ENCODE assay signal across 9 mouse cellular contexts in the genomic region with DNA sequence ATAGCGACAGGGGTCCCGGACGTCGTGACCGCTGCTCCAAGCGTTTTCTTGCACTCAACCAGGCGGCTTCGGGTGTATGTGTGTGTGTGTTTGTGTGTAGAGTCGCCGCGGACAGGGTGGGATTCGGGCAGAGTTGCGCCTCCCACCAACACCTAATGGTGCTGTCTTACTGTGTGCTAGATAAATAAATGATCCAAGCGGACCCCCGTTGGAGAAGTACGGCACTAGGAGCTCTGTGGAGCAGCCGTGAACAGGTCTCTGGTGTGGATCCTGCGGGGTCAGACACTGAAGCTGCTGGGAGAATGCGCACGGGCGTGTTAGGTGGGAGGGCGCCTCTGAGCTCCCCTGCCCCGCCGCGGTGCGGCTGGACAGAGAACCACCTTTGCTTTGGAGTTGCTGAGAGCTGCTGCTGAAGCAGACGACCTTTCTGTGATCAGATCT. TPM values are rescaled to one million over a fixed set of nuclear protein-coding genes. Genes with fewer than 3 reads are reported as not detected.
A peak's percentile ranks its signal among the peaks of the same experiment; 100 is the strongest.
DNase-seq lines count a peak whose midpoint lies in the region; ATAC-seq lines count a peak whose summit lies in the region.
"Had no signal": no experiment of that assay in that cellular context is flagged by ENCODE, and none has a peak within 500 bp of the region (broad histone marks: within the 10 kb centered on the region; RNA-seq: fewer than 3 reads in every experiment).

No protein-coding gene starts in this region.

- peaks cover 54% of the 10 kb centered on the region for H3K27me3 ChIP-seq in lung, embryonic 16.5 days (ENCODE audit: control insufficient read depth, insufficient read depth, low read depth, low read length)
- peaks cover 65% of the 10 kb centered on the region for H3K27me3 ChIP-seq in embryonic facial prominence, embryonic 12.5 days
- peaks cover 50% of the 10 kb centered on the region for H3K27me3 ChIP-seq in midbrain, embryonic 12.5 days

- H3K36me3 ChIP-seq in lung, embryonic 16.5 days (ENCODE audit: control insufficient read depth, insufficient read depth, low read length) = no peaks in the 10 kb centered on the region
- no peaks in the 10 kb centered on the region for H3K36me3 ChIP-seq in embryonic facial prominence, embryonic 12.5 days
- no peaks in the 10 kb centered on the region for H3K36me3 ChIP-seq in midbrain, embryonic 12.5 days

- WGBS in lung, embryonic 16.5 days = 4% methylated on average over 27 of the region's 27 CpGs
- WGBS in embryonic facial prominence, embryonic 12.5 days = 1% methylated on average over 27 of the region's 27 CpGs
- WGBS in midbrain, embryonic 12.5 days = 1% methylated on average over 27 of the region's 27 CpGs

- H3K9ac ChIP-seq in lung, embryonic 16.5 days (ENCODE audit: low read length) = no peak overlapping the region
- no peak overlapping the region for H3K9ac ChIP-seq in embryonic facial prominence, embryonic 12.5 days
- H3K9ac ChIP-seq in midbrain, embryonic 12.5 days (replicated peaks) = peak overlapping the region; percentile 73

- no peaks in the 10 kb centered on the region for H3K9me3 ChIP-seq in lung, embryonic 16.5 days (ENCODE audit: control insufficient read depth, low read length)
- no peaks in the 10 kb centered on the region for H3K9me3 ChIP-seq in embryonic facial prominence, embryonic 12.5 days
- no peaks in the 10 kb centered on the region for H3K9me3 ChIP-seq in midbrain, embryonic 12.5 days

- ATAC-seq in lung, embryonic 16.5 days (ENCODE audit: low read depth) = no peak
- ATAC-seq in embryonic facial prominence, embryonic 12.5 days (ENCODE audit: insufficient number of reproducible peaks, insufficient read depth, low FRiP score, low TSS enrichment) = no peak
- peak; percentile 28 for ATAC-seq in midbrain, embryonic 12.5 days (ENCODE audit: low FRiP score, low read depth)

- H3K27ac ChIP-seq in lung, embryonic 16.5 days (ENCODE audit: low read length) = no peak overlapping the region
- no peak overlapping the region for H3K27ac ChIP-seq in embryonic facial prominence, embryonic 12.5 days
- H3K27ac ChIP-seq in midbrain, embryonic 12.5 days (replicated peaks) = peak overlapping the region; percentile 89

- DNase-seq in lung, postnatal 4 days = no peak
- peak; percentile 31 to 72 for DNase-seq in layer of hippocampus, adult 18-20 months (ENCODE audit: low spot score in 2 of 2)
- no peak for DNase-seq in ovary, adult 18-20 months (ENCODE audit: low spot score)
- DNase-seq in gastrocnemius, adult 8-10 months (ENCODE audit: low spot score in 2 of 2) = no peak
- no peak for DNase-seq in gastrocnemius, postnatal 25 days

- H3K4me2 ChIP-seq in lung, embryonic 16.5 days (ENCODE audit: low read depth, low read length) = peak overlapping the region; percentile 80
- peak overlapping the region; percentile 77 for H3K4me2 ChIP-seq in embryonic facial prominence, embryonic 12.5 days (replicated peaks)
- peak overlapping the region; percentile 90 for H3K4me2 ChIP-seq in midbrain, embryonic 12.5 days (replicated peaks)

- H3K4me1 ChIP-seq in lung, embryonic 16.5 days (replicated peaks; ENCODE audit: control insufficient read depth, insufficient read depth, low read length) = peaks cover 8% of the 10 kb centered on the region
- 0 out of 2 replicates have a peak, but pooled peaks cover 4% of the 10 kb centered on the region for H3K4me1 ChIP-seq in embryonic facial prominence, embryonic 12.5 days
- peaks cover 19% of the 10 kb centered on the region; the same call in 1 of the 2 replicates for H3K4me1 ChIP-seq in midbrain, embryonic 12.5 days

- peak overlapping the region; percentile 48; the same call in 1 of the 2 replicates for H3K4me3 ChIP-seq in lung, embryonic 16.5 days (ENCODE audit: low read length)
- peak overlapping the region; percentile 50 for H3K4me3 ChIP-seq in embryonic facial prominence, embryonic 12.5 days
- H3K4me3 ChIP-seq in midbrain, embryonic 12.5 days = peak overlapping the region; percentile 73

RNA-seq across cellular contexts. Expression of gene Nrg3, which starts 0.9 kb away (rescaled TPM):
- 0.04 TPM in 1 of 2 replicates, not detected in the other for polyA plus RNA-seq in lung, embryonic 16.5 days (2015; fragmentation: Nextera tagmentation; extraction: Ambion mirVana)
- polyA plus RNA-seq in embryonic facial prominence, embryonic 12.5 days (2016; fragmentation: Nextera tagmentation; extraction: Ambion mirVana) = 0.83 and 1.7 TPM in 2 replicates
- total RNA-seq in layer of hippocampus, adult 18-20 months (2021) = 10 to 100 TPM; 52.0 to 58.2 TPM
- polyA plus RNA-seq in midbrain, embryonic 12.5 days (2016; fragmentation: Nextera tagmentation; extraction: Ambion mirVana) = 3.7 and 4.2 TPM in 2 replicates
- total RNA-seq in gastrocnemius, adult 8-10 months (2022) = not detected
- total RNA-seq in gastrocnemius, postnatal 25 days (2021) = not detected
- polyA plus RNA-seq: liver, embryonic 16.5 days had no signal

Comparison
In these comparisons a context has a peak if more than half of its experiments do, and no peak if none do; other contexts are left out.
1. DNase-seq: peak in layer of hippocampus, adult 18-20 months (2 of 2); none in lung, postnatal 4 days (0 of 2), ovary, adult 18-20 months (single experiment), gastrocnemius, adult 8-10 months (0 of 2) and gastrocnemius, postnatal 25 days (single experiment).
2. RNA of gene Nrg3, which starts 0.9 kb away (total RNA-seq): 52.0 to 58.2 TPM in layer of hippocampus, adult 18-20 months; not detected in gastrocnemius, adult 8-10 months and not detected in gastrocnemius, postnatal 25 days; every median in the first group is over 10 times any median in the second.
3. Peak in every context shown above with its lines, with median percentiles within 50 percentile points of each other: H3K4me2 ChIP-seq and H3K4me3 ChIP-seq.